In the genomic region with DNA sequence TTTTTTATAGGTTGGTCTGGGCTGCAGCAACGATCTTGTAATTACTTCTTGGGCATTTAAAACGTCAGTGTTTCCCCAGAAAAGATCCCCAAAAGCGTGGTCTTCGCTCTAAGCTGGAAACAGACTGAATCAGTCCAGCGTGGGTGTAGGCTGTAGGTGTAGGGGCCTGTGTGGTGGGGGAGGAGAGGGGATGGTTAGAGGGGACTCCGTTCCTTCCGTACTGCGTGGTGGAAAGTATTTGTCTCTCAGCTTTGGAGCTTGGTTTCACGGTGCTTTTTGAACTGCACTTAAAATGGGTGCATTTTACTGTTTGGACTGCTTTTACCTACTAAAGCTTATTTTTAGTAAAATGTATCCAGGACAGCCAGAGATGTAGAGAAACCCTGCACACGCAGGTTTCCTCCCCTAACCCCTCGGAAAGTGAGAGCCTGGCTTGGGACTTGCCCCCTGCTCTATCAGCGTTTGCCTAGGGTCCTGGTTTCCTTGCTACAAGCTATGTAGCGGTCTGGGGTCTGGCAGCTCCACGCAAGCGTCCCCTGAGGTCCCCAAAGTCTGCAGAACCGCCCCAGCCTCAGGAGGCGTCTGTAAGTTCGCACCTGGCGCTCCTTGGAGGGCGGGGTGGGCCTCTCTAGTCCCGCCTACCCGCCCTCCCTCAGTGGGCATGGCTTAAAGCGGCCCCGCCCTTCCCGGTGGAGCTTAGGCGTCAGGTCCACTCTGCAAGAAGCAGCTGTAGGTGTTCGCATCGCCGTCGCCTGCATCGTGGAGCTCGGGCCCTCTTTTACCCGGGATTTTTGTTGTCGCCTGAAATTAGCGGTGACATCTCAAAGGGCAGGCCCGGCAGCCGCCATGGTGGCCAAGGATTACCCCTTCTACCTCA, we compare ENCODE assay signal across 8 mouse cellular contexts.
DNase-seq lines count a peak whose midpoint lies in the region; ATAC-seq and TF ChIP-seq lines count a peak whose summit lies in the region.

No protein-coding gene starts in this region.

- TF ChIP-seq CTCF in cortical plate, adult 2 months (IDR thresholded peaks at IDR 0.05; ENCODE audit: extremely low read depth, insufficient read depth, low read length), result no peak
- TF ChIP-seq CTCF in hindbrain, postnatal 0 days (IDR thresholded peaks at IDR 0.05; ENCODE audit: low read depth), result no peak

- ATAC-seq in hindbrain, postnatal 0 days, result peak; percentile 89

- peak overlapping the region; percentile 68 for H3K27ac ChIP-seq in cortical plate, adult 2 months (ENCODE audit: insufficient read depth, low read length)
- peak overlapping the region; percentile 48; the same call in 1 of the 2 replicates for H3K27ac ChIP-seq in hindbrain, postnatal 0 days

- H3K27me3 ChIP-seq in hindbrain, postnatal 0 days (ENCODE audit: insufficient read depth, low read length), result no peaks in the 10 kb centered on the region

- peaks cover 3% of the 10 kb centered on the region for H3K4me1 ChIP-seq in cortical plate, adult 2 months (ENCODE audit: control insufficient read depth, insufficient read depth, low read length)
- peaks cover 5% of the 10 kb centered on the region; the same call in 1 of the 2 replicates for H3K4me1 ChIP-seq in hindbrain, postnatal 0 days (ENCODE audit: insufficient read depth, low read length)

- H3K4me3 ChIP-seq in cortical plate, adult 2 months (ENCODE audit: insufficient read depth, low read length), result peak overlapping the region; percentile 93
- H3K4me3 ChIP-seq in hindbrain, postnatal 0 days (ENCODE audit: low read length), result peak overlapping the region; percentile 56

- H3K9ac ChIP-seq in hindbrain, postnatal 0 days (replicated peaks; ENCODE audit: low read length), result peak overlapping the region; percentile 59

- no peaks in the 10 kb centered on the region for H3K9me3 ChIP-seq in hindbrain, postnatal 0 days (ENCODE audit: low read length)

- 3% methylated on average over 37 of the region's 37 CpGs for WGBS in hindbrain, postnatal 0 days

- peak; percentile 86 to 96 for DNase-seq in adrenal gland, adult (ENCODE audit: inconsistent age in 2 of 2, low spot score in 1 of 2)
- peak; percentile 74 to 75 for DNase-seq in gastrocnemius, adult 8-10 months (ENCODE audit: low spot score in 2 of 2)
- peak; percentile 86 for DNase-seq in hindbrain, postnatal 0 days (ENCODE audit: low spot score)
- DNase-seq in left cerebral cortex, adult 18-20 months (ENCODE audit: low spot score in 2 of 2), result peak; percentile 86 to 91
- DNase-seq in lung, postnatal 36 days, result peak; percentile 93
- DNase-seq in retina, embryonic 14.5 days (ENCODE audit: low spot score), result peak; percentile 75
- peak; percentile 96 for DNase-seq in thymus, postnatal 25 days

- no peaks in the 10 kb centered on the region for H3K36me3 ChIP-seq in hindbrain, postnatal 0 days (ENCODE audit: insufficient read depth, low read length)

- TF ChIP-seq POLR2A in cortical plate, adult 2 months (IDR thresholded peaks at IDR 0.05; ENCODE audit: extremely low read depth, insufficient read depth, low read length), result peak; percentile 99

- peak overlapping the region; percentile 93 for H3K4me2 ChIP-seq in hindbrain, postnatal 0 days (ENCODE audit: low read depth, low read length)

Comparison
In these comparisons a context has a peak if more than half of its experiments do, and no peak if none do; other contexts are left out.
1. Peak in every context shown above with its lines: DNase-seq, ATAC-seq, H3K4me3 ChIP-seq and H3K27ac ChIP-seq.